Mouse (Mus musculus): Measurements from ENCODE around the gene Gm5269.

- TF ChIP-seq CHD2 (IDR thresholded peaks at IDR 0.05; ENCODE audit: low read length) (no peak), MYC (IDR thresholded peaks at IDR 0.05; ENCODE audit: low read depth, low read length) (no peak), ZKSCAN1 (IDR thresholded peaks at IDR 0.05; ENCODE audit: borderline replicate concordance, low read depth, low read length) (no peak), CTCF (conservative IDR thresholded peaks at IDR 0.05 in 1 of 2, IDR thresholded peaks at IDR 0.05 in 1 of 2; ENCODE audit: low read depth in 2 of 2, low read length in 2 of 2) (no peak), USF1 (IDR thresholded peaks at IDR 0.05; ENCODE audit: low read depth, low read length) (no peak), NRF1 (IDR thresholded peaks at IDR 0.05; ENCODE audit: low read depth, low read length) (no peak), EP300 (IDR thresholded peaks at IDR 0.05; ENCODE audit: low read length) (no peak), UBTF (IDR thresholded peaks at IDR 0.05; ENCODE audit: low read depth, low read length) (no peak), GABPA (IDR thresholded peaks at IDR 0.05; ENCODE audit: insufficient replicate concordance, low read depth, low read length) (no peak), NELFE (IDR thresholded peaks at IDR 0.05; ENCODE audit: low read depth, low read length) (no peak), RCOR1 (conservative IDR thresholded peaks at IDR 0.05; ENCODE audit: low read depth, low read length) (no peak)
Measured at GRCm38 (mm10) chr1:45919752-45920151, 29.7 kb upstream of the Gm5269 start.

All from CH12.LX (cell line).